Mouse (Mus musculus): ENCODE measurements around the gene Nrp2. TPM values are rescaled to one million over a fixed set of nuclear protein-coding genes. Genes with fewer than 3 reads are reported as not detected.
A peak's percentile ranks its signal among the peaks of the same experiment; 100 is the strongest.

Nrp2 gene
- total RNA-seq, 1 experiment from 2014 or later: 0.87 TPM

DNA sequence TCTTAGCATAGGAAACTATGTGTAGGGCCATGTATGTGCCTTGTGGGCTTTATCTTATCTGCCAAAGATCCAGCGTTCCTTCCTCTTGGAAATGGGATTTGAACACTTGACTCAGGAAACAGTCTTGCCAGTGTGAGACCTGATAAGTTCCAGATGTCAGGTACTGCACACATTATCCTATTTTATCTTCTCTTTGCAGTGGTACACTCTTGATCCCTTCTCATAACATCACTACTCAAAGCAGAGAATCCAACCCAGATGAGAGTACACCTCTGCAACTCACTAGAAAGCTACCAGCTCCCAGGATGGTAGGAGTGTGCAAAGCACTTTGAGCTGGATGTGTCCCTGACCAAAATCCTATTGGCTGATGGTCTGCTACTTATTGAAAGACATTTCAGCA lies 100.5 kb downstream of the Nrp2 start:
- 0 out of 2 replicates have a peak, but pooled peaks have one; percentile 5 for ATAC-seq (replicated peaks; ENCODE audit: low read depth, poor library complexity, severe bottlenecking)

- ATAC-seq (replicated peaks; ENCODE audit: low read depth, poor library complexity, severe bottlenecking): no peak
These were observed 102.9 kb downstream of the Nrp2 start for GRCm38 (mm10) chr1:62806014-62806413.

- ATAC-seq (replicated peaks; ENCODE audit: low read depth, poor library complexity, severe bottlenecking): no peak
These were observed 105.3 kb downstream of the Nrp2 start for GRCm38 (mm10) chr1:62808395-62808794.

- ATAC-seq (replicated peaks; ENCODE audit: low read depth, poor library complexity, severe bottlenecking): no peak
These were observed 106.6 kb downstream of the Nrp2 start for GRCm38 (mm10) chr1:62809601-62810228.

DNA sequence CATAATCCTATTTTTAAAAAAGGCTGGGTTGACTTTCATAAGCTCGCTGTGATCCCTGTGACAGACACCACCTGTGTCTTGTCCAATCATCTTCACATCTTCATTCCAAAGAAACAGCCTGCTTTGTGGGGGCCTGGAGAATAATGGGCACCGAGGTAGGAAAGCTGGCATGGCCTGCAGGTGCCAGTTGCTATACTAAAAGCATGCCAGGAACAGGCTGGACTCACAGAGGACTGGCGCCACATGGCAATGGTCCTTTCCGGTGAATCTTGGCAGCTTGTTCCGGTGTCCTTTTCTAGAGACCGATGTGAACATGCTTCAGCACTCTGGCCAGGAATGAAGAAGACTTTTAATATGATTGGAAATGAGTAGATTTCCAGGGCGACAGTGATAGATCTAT lies 108.1 kb downstream of the Nrp2 start:
- no peak for ATAC-seq (replicated peaks; ENCODE audit: low read depth, poor library complexity, severe bottlenecking)

DNA sequence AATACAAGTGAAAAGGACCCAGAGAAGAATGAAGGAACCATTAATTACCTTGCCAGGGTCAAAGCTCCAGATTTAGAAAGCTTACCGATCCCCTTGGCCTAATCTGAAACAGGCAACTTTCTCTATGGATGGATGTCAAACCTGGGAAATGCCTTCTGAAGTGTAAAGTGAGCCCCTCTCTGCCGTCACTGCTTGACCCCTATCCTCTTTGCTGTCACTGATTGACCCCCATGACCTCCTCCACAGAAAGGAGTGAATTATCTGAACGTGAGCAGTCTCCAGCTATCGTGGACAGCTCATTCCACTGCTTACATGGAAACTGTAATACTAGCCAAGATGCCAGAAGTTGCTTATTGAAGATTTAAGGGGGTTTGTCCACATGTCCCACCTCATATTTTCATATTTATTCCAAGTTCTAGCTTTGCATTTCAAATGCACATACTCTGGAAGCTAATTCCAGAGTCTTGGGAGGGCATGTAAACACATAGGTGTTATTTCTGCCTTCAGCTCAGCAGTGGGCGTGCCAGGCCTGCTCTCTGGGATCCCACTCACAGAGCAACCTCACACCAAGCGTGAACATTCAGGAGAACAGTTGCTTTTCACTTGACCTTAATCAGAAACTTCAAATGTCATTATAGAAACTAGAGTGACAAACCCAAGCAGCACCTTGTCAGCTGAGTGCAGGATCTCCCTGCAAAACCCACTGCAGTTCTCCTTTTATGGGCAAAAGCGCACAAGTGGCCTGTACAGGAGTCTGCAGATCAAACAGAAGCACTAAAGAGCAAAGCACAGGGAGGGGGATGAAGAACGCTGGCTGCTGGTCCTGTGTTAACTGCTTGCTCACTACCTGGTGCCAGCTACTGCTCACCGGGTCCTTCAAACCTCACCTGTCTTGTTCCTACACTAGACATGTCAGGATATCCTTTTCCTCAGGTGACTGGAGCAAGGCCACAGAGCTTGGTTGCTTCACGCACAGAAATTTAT lies 109.9 kb downstream of the Nrp2 start:
- ATAC-seq (replicated peaks; ENCODE audit: low read depth, poor library complexity, severe bottlenecking): no peak

GRCm38 (mm10) chr1:62813938-62814337 lies 110.9 kb downstream of the Nrp2 start:
- ATAC-seq (replicated peaks; ENCODE audit: low read depth, poor library complexity, severe bottlenecking): no peak

DNA sequence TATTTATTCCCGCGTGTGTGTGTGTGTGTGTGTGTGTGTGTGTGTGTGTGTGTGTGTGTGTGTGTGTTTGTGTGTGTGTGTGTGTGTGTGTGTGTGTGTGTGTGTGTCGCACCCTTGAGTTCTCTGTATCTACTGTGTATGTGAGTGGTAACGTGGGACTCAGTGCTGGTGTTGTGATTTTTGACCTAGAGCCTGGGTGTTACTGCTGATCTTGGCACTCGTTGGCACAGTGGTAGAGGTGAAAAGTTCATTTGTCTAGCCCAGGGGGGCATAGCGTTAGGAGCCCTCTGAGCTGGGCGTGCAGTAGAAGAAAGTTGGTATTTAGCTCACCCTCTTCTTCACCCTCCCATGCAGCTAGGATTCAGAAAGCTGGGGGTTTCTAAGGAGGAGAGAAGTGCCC lies 114.5 kb downstream of the Nrp2 start:
- ATAC-seq (replicated peaks; ENCODE audit: low read depth, poor library complexity, severe bottlenecking): no peak

- ATAC-seq (replicated peaks; ENCODE audit: low read depth, poor library complexity, severe bottlenecking): no peak
These were observed 117.1 kb downstream of the Nrp2 start for GRCm38 (mm10) chr1:62820170-62820569.

- no peak for ATAC-seq (replicated peaks; ENCODE audit: low read depth, poor library complexity, severe bottlenecking)
These were observed 118.7 kb downstream of the Nrp2 start for GRCm38 (mm10) chr1:62821509-62822398.

GRCm38 (mm10) chr1:62823549-62824195 lies 120.6 kb downstream of the Nrp2 start:
- ATAC-seq (replicated peaks; ENCODE audit: low read depth, poor library complexity, severe bottlenecking): no peak

- ATAC-seq (replicated peaks; ENCODE audit: low read depth, poor library complexity, severe bottlenecking): no peak
These were observed 123.0 kb downstream of the Nrp2 start for GRCm38 (mm10) chr1:62825822-62826765.

- ATAC-seq (replicated peaks; ENCODE audit: low read depth, poor library complexity, severe bottlenecking): peak; percentile 39
These were observed 124.2 kb downstream of the Nrp2 start for GRCm38 (mm10) chr1:62827316-62827715.

DNA sequence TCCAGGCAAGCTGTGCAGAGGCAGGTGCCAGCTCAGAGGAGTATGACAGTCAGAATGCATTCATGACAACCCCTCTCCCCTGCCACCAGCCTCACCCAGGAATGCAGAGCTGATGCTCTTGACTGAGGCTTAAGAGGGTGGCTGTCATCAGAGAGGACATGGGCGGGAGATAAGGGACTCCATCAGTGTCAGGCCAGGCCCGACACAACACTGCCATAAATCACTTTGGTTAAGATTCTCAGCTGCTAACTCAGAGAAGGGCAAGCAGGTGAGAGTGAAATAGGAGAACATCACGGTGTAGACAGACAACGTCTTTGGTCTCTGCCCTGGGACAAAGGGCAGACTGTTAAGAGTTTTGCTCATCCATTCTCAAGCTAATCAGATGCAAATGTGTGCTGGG lies 125.1 kb downstream of the Nrp2 start:
- ATAC-seq (replicated peaks; ENCODE audit: low read depth, poor library complexity, severe bottlenecking): no peak

DNA sequence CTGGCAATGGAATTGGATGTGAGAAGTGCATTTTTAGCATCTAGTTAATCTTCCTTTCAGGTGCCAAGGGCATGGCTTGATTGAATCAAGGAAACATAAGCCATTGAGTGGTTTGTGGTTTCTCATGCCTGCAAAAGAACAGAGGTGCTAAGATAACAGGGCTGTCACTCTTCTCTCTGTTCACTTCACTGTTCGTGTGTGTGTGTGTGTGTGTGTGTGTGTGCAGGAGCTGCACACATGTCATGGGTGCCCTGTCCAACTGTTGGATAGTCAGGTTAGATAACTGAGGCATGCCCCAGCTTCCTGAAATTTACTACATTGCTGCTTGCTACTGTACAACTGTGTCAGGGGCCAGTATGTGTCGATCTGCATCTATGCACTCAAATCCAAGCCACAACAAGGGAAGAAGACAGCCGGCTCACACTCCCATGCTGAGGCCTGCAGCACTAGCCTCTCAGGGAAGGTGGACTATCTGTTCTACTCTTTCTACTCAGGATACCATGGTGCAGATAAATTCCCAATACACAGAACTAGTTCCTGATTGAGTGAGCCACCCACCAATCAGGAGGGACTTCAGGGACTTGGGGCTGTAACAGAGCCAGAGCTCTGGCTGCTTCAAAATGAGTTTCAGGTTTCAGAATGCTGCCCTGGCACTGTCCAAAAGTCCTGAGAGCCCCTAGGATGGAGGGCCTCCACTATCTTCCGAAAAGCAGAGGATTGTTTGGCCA lies 126.8 kb downstream of the Nrp2 start:
- ATAC-seq (replicated peaks; ENCODE audit: low read depth, poor library complexity, severe bottlenecking): peak; percentile 60

- ATAC-seq (replicated peaks; ENCODE audit: low read depth, poor library complexity, severe bottlenecking): no peak
These were observed 127.3 kb downstream of the Nrp2 start for GRCm38 (mm10) chr1:62830418-62830769.

DNA sequence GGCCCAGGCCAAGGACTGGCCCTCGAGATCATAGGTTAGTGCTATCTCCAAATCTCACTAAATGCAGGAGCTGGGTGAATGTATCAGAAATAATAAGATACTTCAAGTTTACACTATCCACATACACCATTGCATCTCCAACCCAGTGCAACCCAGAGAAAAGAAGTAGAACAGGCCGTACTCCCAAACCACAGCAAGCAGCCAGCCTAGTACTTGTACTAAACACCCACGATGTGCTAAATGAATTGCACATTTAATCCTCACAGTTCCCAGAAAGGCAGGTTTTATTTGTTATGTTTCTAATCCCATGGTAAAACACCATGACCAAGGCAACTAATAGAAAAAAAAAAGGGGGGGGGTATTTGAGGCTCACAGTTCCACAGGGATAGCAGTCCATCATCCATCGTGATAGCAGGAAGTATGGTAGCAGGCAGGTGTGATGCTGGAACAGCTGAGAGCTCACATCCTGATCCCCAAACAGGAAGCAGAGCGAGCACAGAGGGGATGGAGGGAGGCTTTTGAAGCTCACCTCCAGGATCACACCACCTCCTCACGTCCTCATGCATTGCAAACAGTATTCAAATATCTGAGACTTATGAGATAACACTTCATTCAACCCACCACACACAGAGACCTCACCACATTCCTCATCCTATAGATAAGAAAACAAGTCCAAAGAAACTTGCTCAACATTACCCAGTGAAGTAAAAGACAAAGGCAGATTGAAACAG lies 128.8 kb downstream of the Nrp2 start:
- ATAC-seq (replicated peaks; ENCODE audit: low read depth, poor library complexity, severe bottlenecking): 0 out of 2 replicates have a peak, but pooled peaks have one; percentile 21
